Mouse (Mus musculus): Measurements from ENCODE around the gene Vps37c.

Vps37c gene

DNA sequence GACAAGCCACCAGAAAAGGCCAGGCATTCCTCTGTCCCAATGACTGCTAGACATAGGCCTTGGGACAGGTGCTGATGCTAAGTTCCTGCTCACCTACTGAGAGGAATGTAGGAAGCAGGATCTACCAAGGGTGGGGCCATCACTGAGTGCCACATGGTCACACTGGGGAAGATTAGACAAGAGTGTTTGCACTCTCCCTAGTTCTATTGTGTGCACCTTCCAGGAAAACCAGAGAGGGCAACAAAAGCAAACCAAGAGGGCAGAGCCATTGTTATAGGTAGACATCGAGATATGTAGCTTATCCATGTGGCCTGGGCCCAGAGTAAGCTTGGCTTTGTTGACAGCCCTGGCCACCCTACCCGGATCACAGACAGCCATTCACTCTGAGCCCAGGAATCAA is 2.8 kb upstream of the Vps37c start:
- in situ Hi-C loops (cut with MboI, MseI) = no loop called here

GRCm38 (mm10) chr19:10689470-10690166 is 1.1 kb downstream of the Vps37c start:
- in situ Hi-C loops (cut with MboI, MseI) = no loop called here

GRCm38 (mm10) chr19:10690336-10690735 is 1.8 kb downstream of the Vps37c start:
- in situ Hi-C loops (cut with MboI, MseI) = no loop called here

DNA sequence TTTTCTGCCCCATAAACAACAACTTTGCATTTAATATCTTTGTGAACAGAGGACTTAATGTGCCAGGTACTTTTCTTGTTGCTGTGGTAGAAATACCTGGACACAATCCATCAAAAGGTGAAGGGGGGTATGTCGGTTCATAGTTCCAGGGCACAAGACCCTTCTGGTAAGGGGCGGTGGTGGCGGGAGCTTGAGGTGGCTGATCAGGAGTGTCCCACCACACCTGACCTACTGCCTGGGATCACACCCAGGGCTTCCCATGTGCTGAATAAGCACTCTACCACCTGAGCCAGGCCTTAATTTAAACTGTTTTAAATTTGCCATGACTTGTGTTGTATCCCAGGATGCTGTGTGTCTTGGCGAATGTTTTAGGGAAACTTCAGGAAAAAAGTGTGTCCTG is 2.6 kb downstream of the Vps37c start:
- in situ Hi-C loops (cut with MboI, MseI) = no loop called here

DNA sequence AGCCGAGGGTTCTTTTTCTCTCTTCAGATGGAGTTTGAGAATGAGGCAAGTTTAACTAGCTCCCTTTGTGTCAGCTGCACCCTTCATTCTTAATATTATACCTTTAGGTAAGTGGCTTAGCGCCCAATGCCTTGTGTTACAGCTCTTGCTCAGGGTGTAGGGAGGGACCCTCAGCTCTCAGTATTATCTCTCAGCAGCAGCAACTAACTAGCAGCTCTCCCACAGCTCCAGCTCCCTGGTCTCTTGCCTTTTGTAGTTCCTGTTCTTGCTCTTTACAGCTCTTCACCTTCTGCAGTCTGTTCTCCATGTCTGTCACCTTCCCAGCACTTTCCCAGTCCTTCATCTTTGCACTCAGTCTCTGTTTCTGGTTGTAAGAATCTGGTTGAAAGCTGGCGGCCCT is 3.1 kb downstream of the Vps37c start:
- in situ Hi-C loops (cut with MboI, MseI) = no loop called here

GRCm38 (mm10) chr19:10692361-10692760 is 3.8 kb downstream of the Vps37c start:
- in situ Hi-C loops (cut with MboI, MseI) = no loop called here

GRCm38 (mm10) chr19:10693926-10694682 is 5.6 kb downstream of the Vps37c start:
- in situ Hi-C loops (cut with MboI, MseI) = no loop called here

- in situ Hi-C loops (cut with MboI, MseI) = loop anchor here (5.0 kb wide), 1 partner anchor 68 kb away; no protein-coding TSS in a partner anchor
Observed at GRCm38 (mm10) chr19:10695801-10696200, 7.3 kb downstream of the Vps37c start.

GRCm38 (mm10) chr19:10698131-10698991 is 9.8 kb downstream of the Vps37c start:
- in situ Hi-C loops (cut with MboI, MseI) = loop anchor here (5.0 kb wide), 1 partner anchor 71 kb away; no protein-coding TSS in a partner anchor

- in situ Hi-C loops (cut with MboI, MseI) = loop anchor here (5.0 kb wide), 1 partner anchor 73 kb away; no protein-coding TSS in a partner anchor
Observed at GRCm38 (mm10) chr19:10699851-10700250, 11.3 kb downstream of the Vps37c start.

DNA sequence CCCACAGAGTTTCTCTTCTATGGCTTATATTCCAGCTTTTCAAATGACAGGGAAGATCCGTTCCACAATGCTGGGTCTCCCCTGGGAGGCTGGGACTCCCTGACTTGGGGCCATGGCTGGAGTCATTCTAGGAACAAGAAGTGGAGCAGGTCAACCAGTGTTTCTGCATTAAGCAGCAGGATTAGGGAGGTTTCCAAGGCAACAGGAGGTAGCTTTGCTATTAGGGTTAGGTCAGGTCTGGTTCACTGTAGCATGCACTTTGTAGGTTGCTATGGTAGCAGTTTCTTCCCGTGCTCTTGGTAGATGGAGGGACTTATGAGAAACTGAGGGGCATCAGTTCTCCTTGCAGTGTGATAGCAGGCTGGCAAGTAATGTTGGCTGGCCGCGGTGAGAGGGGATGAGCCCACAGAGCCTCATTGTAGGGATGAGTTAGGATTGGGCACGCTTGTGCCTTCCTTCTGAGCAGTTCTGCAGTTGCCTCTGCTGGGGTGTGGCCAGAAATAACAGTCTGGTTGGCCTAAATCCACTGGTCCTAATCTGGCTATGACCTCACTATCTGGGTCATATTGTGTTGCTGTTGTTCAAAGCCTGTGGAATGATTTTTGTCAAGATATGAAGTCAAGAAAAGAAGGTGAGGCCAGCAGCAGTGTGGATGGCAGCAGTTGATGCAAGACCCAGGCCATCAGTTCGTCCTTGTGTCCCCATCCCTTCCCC is 12.6 kb downstream of the Vps37c start:
- in situ Hi-C loops (cut with MboI, MseI) = no loop called here

GRCm38 (mm10) chr19:10702125-10702524 is 13.6 kb downstream of the Vps37c start:
- in situ Hi-C loops (cut with MboI, MseI) = no loop called here

GRCm38 (mm10) chr19:10703470-10703869 is 14.9 kb downstream of the Vps37c start:
- in situ Hi-C loops (cut with MboI, MseI) = no loop called here

GRCm38 (mm10) chr19:10707087-10707875 is 18.7 kb downstream of the Vps37c start:
- in situ Hi-C loops (cut with MboI, MseI) = no loop called here

DNA sequence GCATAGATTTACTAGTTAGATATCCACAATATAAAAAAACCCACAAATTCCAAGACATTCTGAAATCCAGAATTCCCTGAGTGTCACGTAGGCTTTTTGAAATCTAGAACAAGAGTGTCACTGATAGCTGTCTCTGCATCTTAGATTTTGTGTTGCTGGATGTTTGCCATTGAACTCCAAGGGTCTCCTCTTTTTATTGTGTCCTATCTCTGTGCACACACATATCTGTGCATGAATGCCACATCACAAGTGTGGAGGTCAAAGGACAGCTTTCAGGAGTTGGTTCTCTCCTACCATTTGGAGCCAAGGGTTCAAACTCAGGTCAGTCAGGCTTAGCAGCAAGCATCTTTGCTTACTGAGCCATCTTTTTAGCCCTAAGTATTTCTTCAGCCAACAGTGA is 19.3 kb downstream of the Vps37c start:
- in situ Hi-C loops (cut with MboI, MseI) = no loop called here

DNA sequence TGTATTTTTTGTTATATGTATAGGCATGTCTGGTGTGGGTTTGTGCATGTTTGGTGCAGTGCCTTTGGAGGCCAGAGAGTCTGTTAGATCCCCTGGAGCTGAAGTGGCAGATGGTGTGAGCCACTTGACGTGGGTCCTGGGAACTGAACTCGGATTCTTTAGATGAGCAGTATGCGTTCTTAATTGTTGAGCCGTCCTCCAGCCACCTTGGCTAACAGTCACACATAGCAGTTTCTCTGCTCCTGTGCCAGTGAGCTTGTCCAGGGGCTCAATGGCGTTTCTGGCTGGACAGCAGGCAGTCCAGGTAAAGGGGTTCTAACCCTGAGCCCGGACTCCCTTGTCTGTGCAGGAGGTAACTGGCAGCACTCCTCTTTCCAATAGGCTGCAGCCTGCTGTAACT is 20.4 kb downstream of the Vps37c start:
- in situ Hi-C loops (cut with MboI, MseI) = no loop called here

DNA sequence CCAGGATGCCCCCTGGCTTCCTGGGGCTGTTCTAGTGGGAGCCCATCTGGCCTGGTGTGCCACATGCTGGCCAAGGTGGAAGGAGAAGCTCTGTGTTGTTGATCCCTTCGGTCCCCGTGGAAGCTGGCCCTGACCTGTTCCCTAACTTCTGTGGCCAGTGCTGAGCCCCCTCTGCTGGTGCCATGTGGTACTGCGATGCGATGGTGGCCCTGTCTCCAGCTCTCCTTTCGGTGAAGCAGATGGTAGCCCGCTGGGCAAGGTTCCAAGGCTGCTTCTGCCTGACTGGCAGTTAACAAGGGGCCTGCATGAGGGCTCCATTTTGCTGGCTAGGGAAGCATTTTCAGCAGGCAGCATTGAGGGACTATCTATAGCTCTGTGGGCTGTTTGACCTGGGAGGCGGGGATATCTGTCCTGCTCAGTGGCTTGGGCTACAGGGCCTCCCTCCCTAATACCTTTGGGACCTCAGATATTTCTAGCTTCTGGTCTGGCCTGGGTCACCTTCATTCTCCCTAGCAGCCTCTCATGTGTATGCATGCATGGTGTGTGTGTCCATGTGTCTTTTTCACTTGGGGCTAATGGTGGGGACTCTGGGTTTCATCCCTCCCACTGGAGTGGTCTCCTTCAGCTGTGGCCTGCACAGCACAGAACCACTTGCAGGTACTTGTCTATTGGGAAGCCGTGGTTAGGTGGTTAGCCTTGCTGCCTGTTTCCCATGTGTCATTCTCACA is 21.0 kb downstream of the Vps37c start:
- in situ Hi-C loops (cut with MboI, MseI) = loop anchor here (5.0 kb wide), 1 partner anchor 32 kb away; the partner anchor contains the start of gene Pga5

DNA sequence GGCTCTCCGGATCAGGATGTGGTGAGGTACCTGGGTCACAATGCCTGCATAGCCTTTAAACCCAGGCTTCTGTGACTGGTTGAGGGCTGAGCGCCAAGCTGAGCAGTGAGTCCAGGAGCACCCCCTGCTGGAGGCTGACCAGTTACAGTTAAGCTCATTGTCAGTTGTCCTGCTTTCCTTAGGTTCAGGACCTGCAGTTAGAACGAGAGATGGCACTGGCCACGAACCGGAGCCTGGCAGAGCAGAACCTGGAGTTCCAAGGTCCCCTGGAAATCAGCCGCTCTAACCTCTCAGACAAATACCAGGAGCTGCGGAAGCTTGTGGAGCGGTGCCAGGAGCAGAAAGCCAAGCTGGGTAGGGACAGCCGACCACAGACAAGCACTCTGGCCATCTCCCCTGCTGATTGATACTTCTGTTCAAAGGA is 21.6 kb downstream of the Vps37c start:
- in situ Hi-C loops (cut with MboI, MseI) = loop anchor here (5.0 kb wide), 1 partner anchor 33 kb away; the partner anchor contains the start of gene Pga5

- in situ Hi-C loops (cut with MboI, MseI) = loop anchor here (5.0 kb wide), 1 partner anchor 33 kb away; the partner anchor contains the start of gene Pga5
Observed at GRCm38 (mm10) chr19:10710751-10711150, 22.2 kb downstream of the Vps37c start.
